Comparison of ENCODE assay signal across 26 mouse cellular contexts in the genomic region with DNA sequence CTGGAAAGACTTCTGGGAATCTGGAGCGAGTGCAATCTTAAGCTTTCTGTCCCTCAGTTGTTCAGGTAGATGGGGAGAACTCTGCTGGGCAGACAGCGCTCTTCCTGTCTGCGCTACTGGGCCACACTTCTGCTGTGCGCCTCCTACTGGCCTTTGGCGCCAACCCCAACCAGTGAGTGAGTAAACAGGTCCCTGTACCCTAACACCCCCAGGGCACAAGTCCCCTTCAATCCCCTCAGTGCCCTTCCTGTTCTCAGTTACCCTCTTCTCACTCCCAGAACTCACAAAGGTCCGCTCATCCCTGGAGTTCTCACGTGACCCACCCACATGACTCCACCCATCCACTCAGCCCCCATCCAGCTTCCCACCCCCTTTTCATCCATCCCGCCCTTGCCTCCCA. TPM values are rescaled to one million over a fixed set of nuclear protein-coding genes. Genes with fewer than 3 reads are reported as not detected.
DNase-seq lines count a peak whose midpoint lies in the region; ATAC-seq and TF ChIP-seq lines count a peak whose summit lies in the region.
"Had no signal": no experiment of that assay in that cellular context is flagged by ENCODE, and none has a peak within 500 bp of the region (broad histone marks: within the 10 kb centered on the region; RNA-seq: fewer than 3 reads in every experiment).

No protein-coding gene starts in this region.

- H3K4me1 ChIP-seq in forebrain, embryonic 10.5 days = peaks cover 22% of the 10 kb centered on the region
- peaks cover 10% of the 10 kb centered on the region; the same call in 1 of the 2 replicates for H3K4me1 ChIP-seq in forebrain, embryonic 15.5 days
- H3K4me1 ChIP-seq in liver, embryonic 14.5 days (replicated peaks; ENCODE audit: control insufficient read depth in 2 of 2, insufficient read depth in 2 of 2, low read length in 1 of 2) = no peaks in the 10 kb centered on the region
- H3K4me1 ChIP-seq in liver, embryonic 12.5 days = no peaks in the 10 kb centered on the region
- H3K4me1 ChIP-seq: megakaryocyte, embryonic 14.5 days had no signal

- no peak for TF ChIP-seq EP300 in liver, embryonic 14.5 days (IDR thresholded peaks at IDR 0.05; ENCODE audit: low read depth)

- no peak overlapping the region for H3K9ac ChIP-seq in forebrain, embryonic 15.5 days (replicated peaks)
- no peak overlapping the region for H3K9ac ChIP-seq in liver, embryonic 14.5 days (replicated peaks)
- no peak overlapping the region for H3K9ac ChIP-seq in liver, embryonic 12.5 days
- H3K9ac ChIP-seq: midbrain, embryonic 13.5 days had no signal

- no peaks in the 10 kb centered on the region for H3K9me3 ChIP-seq in forebrain, embryonic 10.5 days
- no peaks in the 10 kb centered on the region for H3K9me3 ChIP-seq in forebrain, embryonic 15.5 days
- H3K9me3 ChIP-seq in liver, embryonic 14.5 days (ENCODE audit: control insufficient read depth, low read length) = no peaks in the 10 kb centered on the region
- no peaks in the 10 kb centered on the region for H3K9me3 ChIP-seq in liver, embryonic 12.5 days (replicated peaks)
- H3K9me3 ChIP-seq: megakaryocyte, embryonic 14.5 days; midbrain, embryonic 13.5 days had no signal

- H3K4me3 ChIP-seq in forebrain, embryonic 10.5 days = peak overlapping the region; percentile 11; the same call in 1 of the 2 replicates
- no peak overlapping the region for H3K4me3 ChIP-seq in forebrain, embryonic 15.5 days
- H3K4me3 ChIP-seq in liver, embryonic 14.5 days (ENCODE audit: insufficient read depth in 1 of 2, low read depth in 2 of 2, low read length in 2 of 2) = no peak overlapping the region
- H3K4me3 ChIP-seq in liver, embryonic 12.5 days = no peak overlapping the region
- H3K4me3 ChIP-seq: left cerebral cortex, adult 2 months; midbrain, embryonic 13.5 days had no signal

- no peak for ATAC-seq in forebrain, embryonic 15.5 days (replicated peaks)
- no peak for ATAC-seq in liver, embryonic 14.5 days (ENCODE audit: insufficient read depth)
- no peak for ATAC-seq in liver, embryonic 12.5 days
- ATAC-seq: hindbrain, embryonic 16.5 days; intestine, embryonic 16.5 days; midbrain, embryonic 13.5 days had no signal

- 41% methylated on average over 8 of the region's 8 CpGs for WGBS in forebrain, embryonic 10.5 days
- WGBS in forebrain, embryonic 15.5 days = 46% methylated on average over 8 of the region's 8 CpGs
- 36% methylated on average over 8 of the region's 8 CpGs for WGBS in liver, embryonic 14.5 days (ENCODE audit: insufficient replicate concordance)
- 35% methylated on average over 8 of the region's 8 CpGs for WGBS in liver, embryonic 12.5 days (ENCODE audit: insufficient replicate concordance)

- peak; percentile 48 for TF ChIP-seq CTCF in liver, embryonic 14.5 days (IDR thresholded peaks at IDR 0.05; ENCODE audit: low read depth)

- no peak for DNase-seq in forebrain, embryonic 10.5 days (ENCODE audit: extremely low spot score, low spot score)
- no peak for DNase-seq in liver, embryonic 14.5 days (ENCODE audit: low read depth in 3 of 3, low spot score in 3 of 3)
- peak; percentile 17 for DNase-seq in A20 (ENCODE audit: low read depth, low spot score)
- DNase-seq in R1 (ENCODE audit: low read depth, low spot score) = peak; percentile 47
- DNase-seq in cerebellum, adult 11-12 months = no peak
- no peak for DNase-seq in kidney, postnatal 36 days
- DNase-seq: adrenal gland, adult 2 months; cerebellum, adult 8-10 months; cerebellum, postnatal 36 days; gastrocnemius, postnatal 36 days; heart, postnatal 36 days; kidney, postnatal 4 days; layer of hippocampus, adult 9-11 months; lung, adult 2 months; lung, postnatal 36 days; right cerebral cortex, postnatal 14 days; thymus, postnatal 14 days had no signal

- H3K36me3 ChIP-seq in forebrain, embryonic 10.5 days (replicated peaks) = peaks cover 10% of the 10 kb centered on the region
- H3K36me3 ChIP-seq in forebrain, embryonic 15.5 days = peaks cover 6% of the 10 kb centered on the region
- no peaks in the 10 kb centered on the region for H3K36me3 ChIP-seq in liver, embryonic 14.5 days (replicated peaks; ENCODE audit: control insufficient read depth, insufficient read depth, low read depth)
- H3K36me3 ChIP-seq in liver, embryonic 12.5 days = peaks cover 2% of the 10 kb centered on the region

- no peak overlapping the region for H3K4me2 ChIP-seq in forebrain, embryonic 15.5 days (replicated peaks)
- H3K4me2 ChIP-seq in liver, embryonic 14.5 days (ENCODE audit: low read depth) = no peak overlapping the region
- H3K4me2 ChIP-seq in liver, embryonic 12.5 days = no peak overlapping the region
- H3K4me2 ChIP-seq: midbrain, embryonic 13.5 days had no signal

- 0 out of 2 replicates have a peak overlapping the region, but pooled peaks have one; percentile 25 for H3K27ac ChIP-seq in forebrain, embryonic 10.5 days
- no peak overlapping the region for H3K27ac ChIP-seq in forebrain, embryonic 15.5 days (replicated peaks)
- H3K27ac ChIP-seq in liver, embryonic 14.5 days = no peak overlapping the region
- no peak overlapping the region for H3K27ac ChIP-seq in liver, embryonic 12.5 days
- H3K27ac ChIP-seq: left cerebral cortex, adult 2 months; midbrain, embryonic 13.5 days; stomach, postnatal 0 days had no signal

- H3K27me3 ChIP-seq in forebrain, embryonic 10.5 days (ENCODE audit: poor library complexity, severe bottlenecking) = peaks cover 10% of the 10 kb centered on the region
- no peaks in the 10 kb centered on the region for H3K27me3 ChIP-seq in forebrain, embryonic 15.5 days
- H3K27me3 ChIP-seq in liver, embryonic 14.5 days (ENCODE audit: control insufficient read depth, insufficient read depth, low read length) = no peaks in the 10 kb centered on the region
- 0 out of 2 replicates have a peak, but pooled peaks cover 7% of the 10 kb centered on the region for H3K27me3 ChIP-seq in liver, embryonic 12.5 days (replicated peaks)
- H3K27me3 ChIP-seq: midbrain, embryonic 13.5 days had no signal

RNA-seq across cellular contexts. Expression of gene Arhgap33, which starts 16.5 kb away (rescaled TPM):
- polyA plus RNA-seq in forebrain, embryonic 10.5 days (2016; fragmentation: Nextera tagmentation; extraction: Ambion mirVana) = 29.7 and 31.9 TPM in 2 replicates
- 115 and 121 TPM in 2 replicates for polyA plus RNA-seq in forebrain, embryonic 15.5 days (2015; fragmentation: Nextera tagmentation; extraction: Ambion mirVana)
- polyA plus RNA-seq in liver, embryonic 14.5 days (2012; rRNA removed) = 7.1 and 7.9 TPM in 2 replicates
- polyA plus RNA-seq in liver, embryonic 14.5 days (2014; fragmentation: Nextera tagmentation; extraction: Ambion mirVana) = 1.3 and 2.0 TPM in 2 replicates
- 4.0 and 4.8 TPM in 2 replicates for polyA plus RNA-seq in liver, embryonic 12.5 days (2016; fragmentation: Nextera tagmentation; extraction: Ambion mirVana)

RNA-seq across cellular contexts. Expression of gene Prodh2, which starts 24.9 kb away (rescaled TPM):
- not detected in 2 replicates for polyA plus RNA-seq in forebrain, embryonic 10.5 days (2016; fragmentation: Nextera tagmentation; extraction: Ambion mirVana)
- not detected in 2 replicates for polyA plus RNA-seq in forebrain, embryonic 15.5 days (2015; fragmentation: Nextera tagmentation; extraction: Ambion mirVana)
- polyA plus RNA-seq in liver, embryonic 14.5 days (2012; rRNA removed) = 47.9 and 52.1 TPM in 2 replicates
- 33.8 and 41.4 TPM in 2 replicates for polyA plus RNA-seq in liver, embryonic 14.5 days (2014; fragmentation: Nextera tagmentation; extraction: Ambion mirVana)
- 21.1 and 22.3 TPM in 2 replicates for polyA plus RNA-seq in liver, embryonic 12.5 days (2016; fragmentation: Nextera tagmentation; extraction: Ambion mirVana)
- polyA plus RNA-seq: heart, embryonic 14.5 days; hindbrain, embryonic 16.5 days; lung, adult 2 months; midbrain, embryonic 13.5 days had no signal

RNA-seq across cellular contexts. Expression of gene Hspb6, which starts 33.7 kb away (rescaled TPM):
- polyA plus RNA-seq in forebrain, embryonic 10.5 days (2016; fragmentation: Nextera tagmentation; extraction: Ambion mirVana) = 4.3 and 4.6 TPM in 2 replicates
- polyA plus RNA-seq in forebrain, embryonic 15.5 days (2015; fragmentation: Nextera tagmentation; extraction: Ambion mirVana) = 9.3 and 10.4 TPM in 2 replicates
- polyA plus RNA-seq in liver, embryonic 14.5 days (2012; rRNA removed) = 4.2 and 5.5 TPM in 2 replicates
- polyA plus RNA-seq in liver, embryonic 14.5 days (2014; fragmentation: Nextera tagmentation; extraction: Ambion mirVana) = 3.0 and 3.6 TPM in 2 replicates
- 5.0 and 5.4 TPM in 2 replicates for polyA plus RNA-seq in liver, embryonic 12.5 days (2016; fragmentation: Nextera tagmentation; extraction: Ambion mirVana)

RNA-seq across cellular contexts. Expression of gene Proser3, which starts 33.8 kb away (rescaled TPM):
- polyA plus RNA-seq in forebrain, embryonic 10.5 days (2016; fragmentation: Nextera tagmentation; extraction: Ambion mirVana) = 15.2 and 16.1 TPM in 2 replicates
- polyA plus RNA-seq in forebrain, embryonic 15.5 days (2015; fragmentation: Nextera tagmentation; extraction: Ambion mirVana) = 12.3 and 13.9 TPM in 2 replicates
- 6.5 and 6.8 TPM in 2 replicates for polyA plus RNA-seq in liver, embryonic 14.5 days (2012; rRNA removed)
- 1.3 and 2.8 TPM in 2 replicates for polyA plus RNA-seq in liver, embryonic 14.5 days (2014; fragmentation: Nextera tagmentation; extraction: Ambion mirVana)
- polyA plus RNA-seq in liver, embryonic 12.5 days (2016; fragmentation: Nextera tagmentation; extraction: Ambion mirVana) = 5.3 and 5.6 TPM in 2 replicates

RNA-seq across cellular contexts. Expression of gene Lin37, which starts 41.3 kb away (rescaled TPM):
- 40.7 and 44.2 TPM in 2 replicates for polyA plus RNA-seq in forebrain, embryonic 10.5 days (2016; fragmentation: Nextera tagmentation; extraction: Ambion mirVana)
- 58.9 and 63.3 TPM in 2 replicates for polyA plus RNA-seq in forebrain, embryonic 15.5 days (2015; fragmentation: Nextera tagmentation; extraction: Ambion mirVana)
- polyA plus RNA-seq in liver, embryonic 14.5 days (2012; rRNA removed) = 15.3 and 17.6 TPM in 2 replicates
- 21.2 and 22.0 TPM in 2 replicates for polyA plus RNA-seq in liver, embryonic 14.5 days (2014; fragmentation: Nextera tagmentation; extraction: Ambion mirVana)
- polyA plus RNA-seq in liver, embryonic 12.5 days (2016; fragmentation: Nextera tagmentation; extraction: Ambion mirVana) = 30.3 and 31.4 TPM in 2 replicates

Comparison
In these comparisons a context has a peak if more than half of its experiments do, and no peak if none do; other contexts are left out.
1. DNase-seq: peak in A20 (single experiment) and R1 (single experiment); none in forebrain, embryonic 10.5 days (single experiment), liver, embryonic 14.5 days (0 of 3), cerebellum, adult 11-12 months (single experiment) and kidney, postnatal 36 days (0 of 2).
2. RNA of gene Prodh2, which starts 24.9 kb away (polyA plus RNA-seq): 33.8 to 52.1 TPM in liver, embryonic 14.5 days and 21.1 to 22.3 TPM in liver, embryonic 12.5 days; not detected in forebrain, embryonic 10.5 days and not detected in forebrain, embryonic 15.5 days; every median in the first group is over 10 times any median in the second.